Mouse (Mus musculus) ES-Bruce4 (cell line): ENCODE measurements around the gene Prkce.

Source experiments
- EP300 ChIP-seq: IDR thresholded peaks from 2 replicates; pipeline ENCODE4 v1.6.1; 2011; ENCODE audit warnings: low read depth, low read length; ENCODE audit not compliant: insufficient read depth
- POLR2A ChIP-seq: IDR thresholded peaks from one replicate; pipeline ENCODE4 v1.8.1; 2011; ENCODE audit warnings: low read length; ENCODE audit not compliant: insufficient read depth

DNA sequence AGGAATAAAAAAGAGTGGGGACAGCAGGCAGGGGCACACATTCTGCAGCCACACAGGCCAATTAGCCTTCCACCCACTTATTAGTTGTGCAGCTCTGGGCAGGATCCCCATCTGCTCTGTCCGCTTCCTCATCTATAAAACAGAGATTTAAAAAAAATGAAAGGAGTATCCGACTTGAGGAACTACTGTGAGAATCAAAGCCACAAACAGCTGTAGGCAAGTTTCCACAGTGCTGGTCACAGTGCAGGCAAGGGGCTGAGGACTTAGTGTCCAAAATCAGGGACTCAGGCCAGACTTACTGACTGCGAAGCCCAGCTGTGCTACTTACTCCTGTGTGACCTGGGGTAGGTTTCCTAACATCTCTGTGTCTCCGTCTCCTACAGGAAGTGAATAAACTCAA is 64.7 kb downstream of the Prkce start:
- TF ChIP-seq POLR2A = no peak
- no peak for TF ChIP-seq EP300
